Mouse (Mus musculus) thymus, postnatal 14 days (tissue): ENCODE measurements around the gene Itm2b.

Experiments
- DNase-seq: peaks from one replicate; pipeline ENCODE4 v3.0.0; 2021

Gene Itm2b

DNA sequence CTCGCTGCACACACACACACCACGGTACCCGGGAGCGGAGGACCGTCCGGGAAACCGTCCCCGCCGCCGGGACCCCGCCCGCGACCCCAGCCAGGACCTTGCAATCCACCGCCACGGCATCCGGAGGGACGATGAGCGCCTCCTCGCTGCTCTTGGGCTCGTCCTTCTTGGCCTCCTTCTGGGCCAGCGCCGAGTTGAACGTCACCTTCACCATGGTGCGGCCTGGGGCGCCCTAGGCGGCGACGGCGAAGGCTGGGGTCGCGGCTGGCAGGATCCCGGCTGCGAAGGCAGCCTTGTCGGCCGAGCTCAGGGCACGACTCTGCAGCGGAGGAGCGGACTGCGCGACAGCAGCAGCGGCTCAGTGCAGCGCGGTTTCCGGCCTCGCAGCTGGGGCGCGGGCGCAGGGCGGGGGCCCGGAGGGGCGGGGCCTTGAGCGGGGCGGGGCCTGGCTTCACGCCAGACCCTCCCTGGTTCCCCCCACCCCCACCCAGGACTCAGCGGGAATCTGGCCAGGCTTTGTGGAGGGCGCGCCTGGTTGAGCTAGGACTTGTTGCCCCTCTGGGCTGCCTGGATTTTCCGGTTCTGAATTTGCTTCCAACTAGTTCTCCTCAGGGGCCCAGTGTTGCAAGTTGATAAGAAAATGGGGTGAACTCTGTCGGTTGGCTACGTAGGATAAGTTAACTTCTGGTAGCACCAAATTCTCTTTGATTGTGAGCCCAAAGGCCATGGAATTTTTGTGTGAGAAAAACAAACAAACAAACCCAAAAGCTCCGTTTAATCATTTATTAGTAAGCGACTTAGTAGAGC, at the start of gene Itm2b:
Gene Itm2b, minus strand, starts transcription at position 377 of the 807 bp plus-strand sequence.
- DNase-seq = peak; percentile 96

GRCm38 (mm10) chr14:73433487-73433886, 48.4 kb upstream of the Itm2b start:
- no peak for DNase-seq

GRCm38 (mm10) chr14:73430571-73430970, 45.5 kb upstream of the Itm2b start:
- DNase-seq = no peak

GRCm38 (mm10) chr14:73425571-73426041, 40.5 kb upstream of the Itm2b start:
- DNase-seq = no peak

DNA sequence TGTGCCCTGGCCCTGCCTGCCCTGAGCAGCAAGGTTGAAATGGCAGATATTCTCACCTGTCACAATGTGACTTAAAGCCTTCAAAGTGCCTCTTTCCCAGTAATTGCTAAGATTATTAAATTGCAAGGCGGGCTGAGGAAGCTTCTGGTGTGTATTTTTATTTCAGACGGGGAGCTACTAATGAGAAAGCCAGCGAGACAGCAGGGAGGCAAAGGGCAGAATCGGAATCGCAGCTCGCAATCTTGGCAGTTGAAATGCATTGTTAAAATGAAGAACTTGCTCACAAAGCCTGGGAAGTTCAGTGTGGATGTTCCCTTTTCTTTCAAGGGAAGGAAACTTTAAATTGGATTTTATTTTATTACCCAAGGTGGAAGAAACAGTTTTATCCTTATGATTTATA, 39.9 kb upstream of the Itm2b start:
- DNase-seq = no peak

- no peak for DNase-seq
These were observed 38.5 kb upstream of the Itm2b start for GRCm38 (mm10) chr14:73423542-73423941.

DNA sequence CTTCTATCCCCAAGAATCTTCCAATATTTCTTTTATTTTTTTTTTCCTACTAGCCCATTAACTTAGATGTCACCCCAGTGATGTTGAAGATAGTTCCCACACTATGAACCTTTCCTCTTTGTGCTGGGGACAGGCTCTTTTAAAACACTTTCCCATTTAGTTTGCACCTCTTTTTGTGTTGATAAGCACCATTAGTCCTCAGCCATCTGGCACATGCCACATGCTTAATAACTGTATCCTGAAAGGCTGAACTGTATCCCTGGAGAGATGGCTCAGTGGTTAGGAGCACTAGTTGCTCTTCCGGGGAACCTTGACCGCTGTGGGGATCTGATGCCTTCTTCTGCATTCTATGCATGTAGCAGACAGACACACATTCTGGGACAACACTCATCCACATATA, 37.5 kb upstream of the Itm2b start:
- no peak for DNase-seq

DNA sequence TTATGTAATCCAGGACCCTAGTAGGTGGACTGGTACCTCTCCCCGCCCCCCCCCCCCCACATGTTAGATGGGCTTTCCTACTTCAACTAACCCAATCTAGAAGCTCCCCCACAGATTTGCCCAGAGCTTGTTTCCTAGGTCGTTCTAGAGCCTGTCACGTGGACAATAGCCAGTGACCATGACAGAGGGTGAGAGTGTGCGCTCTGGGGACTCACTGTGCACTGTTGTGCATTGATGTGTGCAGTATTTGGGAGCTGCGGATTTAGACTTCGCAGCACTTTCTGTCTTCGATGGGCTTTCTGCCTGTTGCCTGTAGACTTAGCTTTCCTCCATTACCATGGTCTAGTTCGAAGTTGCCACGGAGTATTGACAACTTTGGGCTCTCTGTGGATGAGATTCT, 36.5 kb upstream of the Itm2b start:
- DNase-seq = no peak

DNA sequence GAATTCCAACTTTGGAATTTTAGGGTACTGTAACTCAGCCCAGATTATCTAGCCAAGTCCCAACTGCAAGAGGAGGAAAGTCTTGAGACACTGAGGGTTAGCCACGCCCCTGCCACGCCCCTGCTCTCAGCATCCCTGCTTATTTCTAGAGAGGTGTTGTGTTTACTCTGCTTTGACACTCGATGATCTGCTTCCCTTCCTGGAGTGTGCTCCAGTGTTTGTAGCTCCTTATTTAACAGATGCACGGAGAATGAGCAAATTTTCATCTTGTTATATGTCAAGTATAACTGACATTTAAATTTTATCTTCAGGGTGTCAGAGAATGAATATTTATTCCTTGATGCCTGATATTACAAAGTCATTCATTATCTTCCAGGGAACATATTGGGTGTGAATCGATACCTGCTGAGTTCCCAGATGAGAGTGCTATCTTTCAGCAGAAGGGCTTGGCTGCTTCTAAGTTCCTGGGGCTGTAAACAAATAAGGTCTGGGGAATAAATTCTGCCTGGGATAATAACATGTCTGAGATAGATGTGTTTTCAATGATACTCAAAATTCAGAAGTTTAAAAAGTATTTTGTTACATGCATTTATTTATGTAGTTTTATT, 35.2 kb upstream of the Itm2b start:
- no peak for DNase-seq

GRCm38 (mm10) chr14:73416511-73416910, 31.4 kb upstream of the Itm2b start:
- DNase-seq = no peak

DNA sequence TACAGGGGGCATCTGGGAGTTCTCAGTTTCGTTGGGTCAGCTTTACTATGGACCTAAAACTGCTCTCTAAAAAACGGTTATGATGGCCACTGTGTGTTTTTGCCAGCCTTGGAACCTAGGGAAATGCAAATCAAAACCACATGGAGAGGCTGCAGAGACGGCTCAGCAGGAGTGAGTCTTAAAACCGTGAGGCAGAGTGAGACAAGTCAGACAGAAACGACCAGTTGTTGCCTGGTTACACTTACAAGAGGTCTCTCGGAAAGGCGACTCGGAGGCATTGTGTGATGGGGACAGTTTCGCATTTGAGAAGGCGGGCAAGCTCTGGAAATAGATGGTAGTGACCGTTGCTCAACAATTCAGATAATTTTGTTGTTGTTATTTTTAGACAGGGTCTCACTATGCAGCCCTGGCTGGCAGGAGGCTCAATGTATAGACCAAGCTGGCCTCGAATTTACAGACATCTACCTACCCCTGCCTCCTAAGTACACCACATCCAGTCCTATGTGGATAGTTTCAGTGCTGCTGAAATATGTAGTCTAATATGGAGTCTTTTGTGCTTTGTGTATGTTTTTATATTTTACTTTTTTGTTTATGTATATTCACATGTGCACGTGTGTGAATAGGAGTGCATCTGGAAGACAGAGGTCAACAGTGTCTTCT, 30.4 kb upstream of the Itm2b start:
- DNase-seq = no peak

DNA sequence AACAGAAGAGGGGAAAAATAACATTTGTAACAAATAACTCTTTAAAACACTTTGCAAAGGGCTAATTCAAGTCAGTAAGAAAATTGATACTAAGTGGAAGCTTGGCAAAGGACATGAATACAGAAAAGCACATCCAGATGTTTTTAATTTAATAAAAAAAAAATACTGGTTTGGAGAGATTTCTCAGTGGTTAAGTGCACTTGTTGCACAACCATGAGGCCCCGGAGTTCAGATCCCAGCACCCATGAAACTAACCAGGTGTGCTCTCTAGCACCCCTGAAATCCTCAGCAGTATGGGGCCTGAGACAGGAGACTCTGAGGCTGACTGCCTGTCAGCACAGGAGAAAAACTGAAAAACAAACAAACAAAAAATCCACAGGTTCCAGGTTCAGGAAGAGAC, 26.6 kb upstream of the Itm2b start:
- DNase-seq = no peak

- no peak for DNase-seq
These were observed 25.0 kb upstream of the Itm2b start for GRCm38 (mm10) chr14:73410083-73410482.

GRCm38 (mm10) chr14:73408223-73408845, 23.2 kb upstream of the Itm2b start:
- peak; percentile 47 for DNase-seq

GRCm38 (mm10) chr14:73404016-73404415, 18.9 kb upstream of the Itm2b start:
- DNase-seq = peak; percentile 30

GRCm38 (mm10) chr14:73403351-73403750, 18.3 kb upstream of the Itm2b start:
- DNase-seq = no peak

GRCm38 (mm10) chr14:73402296-73403035, 17.4 kb upstream of the Itm2b start:
- no peak for DNase-seq

GRCm38 (mm10) chr14:73401408-73401807, 16.3 kb upstream of the Itm2b start:
- no peak for DNase-seq

DNA sequence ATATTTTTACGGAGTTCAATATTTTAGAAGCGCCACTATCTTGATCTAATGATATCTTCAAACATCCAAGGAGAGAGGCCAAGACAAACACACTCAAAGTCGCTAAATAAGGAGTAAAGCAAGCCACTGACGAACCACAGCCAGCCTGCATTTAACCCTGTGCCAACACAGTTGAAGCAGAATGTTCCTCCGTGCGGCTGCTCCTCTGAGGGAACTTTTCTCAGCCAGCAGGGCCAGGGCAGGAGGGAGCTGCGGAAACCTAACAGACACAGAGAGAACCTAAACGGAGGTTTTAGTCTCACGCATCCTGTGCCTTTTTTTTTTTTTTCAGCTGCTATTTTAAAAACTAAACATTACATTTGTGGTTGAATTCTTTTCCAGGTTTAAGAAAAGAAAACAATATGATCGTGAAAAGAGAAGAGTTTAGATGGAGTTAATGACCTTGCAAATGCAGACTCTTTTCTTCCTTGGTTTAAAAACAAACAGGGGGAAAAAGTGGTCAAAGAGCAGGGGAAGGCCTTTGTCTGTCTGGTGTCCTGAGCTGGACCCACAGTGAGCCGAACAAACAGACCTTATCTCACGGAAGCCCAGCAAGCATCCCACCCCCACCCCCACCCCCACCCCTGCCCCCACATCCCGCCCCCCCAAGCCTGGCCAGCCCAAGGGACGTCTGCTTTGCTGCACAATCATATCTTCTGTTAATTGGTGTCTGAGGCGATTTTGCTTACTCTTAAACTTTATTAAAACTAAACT, 15.0 kb upstream of the Itm2b start:
- peak; percentile 74 for DNase-seq

GRCm38 (mm10) chr14:73398367-73398996, 13.4 kb upstream of the Itm2b start:
- peak; percentile 32 for DNase-seq

GRCm38 (mm10) chr14:73395750-73396149, 10.7 kb upstream of the Itm2b start:
- no peak for DNase-seq
